Mouse (Mus musculus) liver, embryonic 11.5 days (tissue): Measurements from ENCODE around the gene Slc9a3r1. TPM values are rescaled to one million over a fixed set of nuclear protein-coding genes. Genes with fewer than 3 reads are reported as not detected.

Source experiments
- ATAC-seq: fragments of 200-750 bp; cut with Nextera tagmentation; replicated peaks from 2 replicates; pipeline ENCODE4 v1.8.0; 2017; ENCODE audit warnings: moderate number of reproducible peaks, mild to moderate bottlenecking, moderate TSS enrichment, moderate library complexity; ENCODE audit not compliant: low FRiP score
- DNase-seq: peaks from one replicate; pipeline ENCODE4 v3.0.0-alpha.2; 2017; ENCODE audit warnings: low spot score
- H3K27ac ChIP-seq: fragments of 300-500 bp; sonication (generic); 2 replicates; pipeline ENCODE4 v1.5.1; 2014; ENCODE audit warnings: mild to moderate bottlenecking, low read depth, low read length, control low read depth
- H3K27me3 ChIP-seq: fragments of 300-500 bp; sonication (generic); replicated peaks from 2 replicates; pipeline ENCODE4 v1.6.1; 2014; ENCODE audit warnings: low read length, mixed read lengths; ENCODE audit not compliant: control insufficient read depth, insufficient read depth
- H3K36me3 ChIP-seq: fragments of 300-500 bp; sonication (generic); 2 replicates; pipeline ENCODE4 v1.6.1; 2014; ENCODE audit warnings: mild to moderate bottlenecking, low read length, moderate library complexity, mixed read lengths; ENCODE audit not compliant: control insufficient read depth, insufficient read depth
- H3K4me1 ChIP-seq: fragments of 300-500 bp; sonication (generic); replicated peaks from 2 replicates; pipeline ENCODE4 v1.6.1; 2014; ENCODE audit warnings: low read length, mixed read lengths; ENCODE audit not compliant: control insufficient read depth, insufficient read depth
- H3K4me2 ChIP-seq: fragments of 300-500 bp; sonication (generic); 2 replicates; pipeline ENCODE4 v1.6.1; 2014; ENCODE audit warnings: mild to moderate bottlenecking, control low read depth, moderate library complexity
- H3K4me3 ChIP-seq: fragments of 300-500 bp; sonication (generic); 2 replicates; pipeline ENCODE4 v1.5.1; 2014; ENCODE audit warnings: low read depth, low read length, control low read depth
- H3K9ac ChIP-seq: fragments of 300-500 bp; sonication (generic); 2 replicates; pipeline ENCODE4 v1.6.1; 2014; ENCODE audit warnings: low read depth, low read length, control low read depth
- H3K9me3 ChIP-seq: fragments of 300-500 bp; sonication (generic); 2 replicates; pipeline ENCODE4 v1.6.1; 2016; ENCODE audit warnings: low read length, inconsistent platforms, mixed read lengths; ENCODE audit not compliant: control insufficient read depth
- WGBS: fragments of 180-500 bp; shearing (Covaris S2); extraction: QIAGEN DNeasy Blood & Tissue Kit; methylation state at CpG from one replicate; pipeline ENCODE4 v1.1.7; 2014; 5-methylcytosine and 5-hydroxymethylcytosine counted together
- polyA plus RNA-seq: library from polyadenylated mRNA; unstranded; fragments of >200 nt; fragmentation: Nextera tagmentation; extraction: Ambion mirVana; gene quantifications from 2 replicates; pipeline ENCODE4 v1.2.1, GENCODE M21; 2014

Slc9a3r1 gene
- polyA plus RNA-seq, 1 experiment from 2014 or later = 117 TPM

GRCm38 (mm10) chr11:115167631-115168249 lies 4.6 kb downstream of the Slc9a3r1 start:
- 75% methylated on average over 8 of the region's 8 CpGs for WGBS
- H3K27me3 ChIP-seq = no peaks in the 10 kb centered on the region
- no peaks in the 10 kb centered on the region for H3K9me3 ChIP-seq
- peaks cover 33% of the 10 kb centered on the region for H3K4me1 ChIP-seq
- DNase-seq (no peak), ATAC-seq (no peak)
- no peak overlapping the region for H3K9ac ChIP-seq
- no peak overlapping the region for H3K4me2 ChIP-seq
- H3K36me3 ChIP-seq = no peaks in the 10 kb centered on the region; the same call in 1 of the 2 replicates
- H3K27ac ChIP-seq = no peak overlapping the region
- H3K4me3 ChIP-seq = no peak overlapping the region

GRCm38 (mm10) chr11:115169430-115169829 lies 6.3 kb downstream of the Slc9a3r1 start:
- H3K4me3 ChIP-seq = no peak overlapping the region
- peaks cover 43% of the 10 kb centered on the region for H3K4me1 ChIP-seq
- ATAC-seq (no peak), DNase-seq (no peak)
- no peaks in the 10 kb centered on the region for H3K27me3 ChIP-seq
- 87% methylated on average over 4 of the region's 4 CpGs for WGBS
- H3K9me3 ChIP-seq = no peaks in the 10 kb centered on the region
- no peak overlapping the region for H3K9ac ChIP-seq
- no peaks in the 10 kb centered on the region; the same call in 1 of the 2 replicates for H3K36me3 ChIP-seq
- H3K4me2 ChIP-seq = no peak overlapping the region
- H3K27ac ChIP-seq = no peak overlapping the region

GRCm38 (mm10) chr11:115171125-115171524 lies 8.0 kb downstream of the Slc9a3r1 start:
- Histone ChIP-seq H3K36me3 (no peaks in the 10 kb centered on the region; the same call in 1 of the 2 replicates), H3K4me1 (peaks cover 46% of the 10 kb centered on the region), H3K27me3 (no peaks in the 10 kb centered on the region), H3K4me2 (no peak overlapping the region), H3K4me3 (no peak overlapping the region), H3K9me3 (no peaks in the 10 kb centered on the region), H3K27ac (no peak overlapping the region), H3K9ac (no peak overlapping the region)
- ATAC-seq (no peak), DNase-seq (no peak)
- WGBS = 69% methylated on average over 8 of the region's 8 CpGs

- no peak for DNase-seq
- H3K27me3 ChIP-seq = no peaks in the 10 kb centered on the region
- ATAC-seq = peak; percentile 45; the same call in 1 of the 2 replicates
- H3K4me1 ChIP-seq = peaks cover 54% of the 10 kb centered on the region
- H3K9me3 ChIP-seq = no peaks in the 10 kb centered on the region
- 34% methylated on average over 4 of the region's 4 CpGs for WGBS
- no peak overlapping the region for H3K9ac ChIP-seq
- H3K27ac ChIP-seq = 0 out of 2 replicates have a peak overlapping the region, but pooled peaks have one; percentile 3
- peak overlapping the region; percentile 45 for H3K4me2 ChIP-seq
- H3K36me3 ChIP-seq = no peaks in the 10 kb centered on the region; the same call in 1 of the 2 replicates
- H3K4me3 ChIP-seq = no peak overlapping the region
Measured at GRCm38 (mm10) chr11:115172825-115173287, 9.7 kb downstream of the Slc9a3r1 start.

- Histone ChIP-seq H3K9ac (no peak overlapping the region), H3K4me3 (peak overlapping the region; percentile 10; the same call in 1 of the 2 replicates), H3K36me3 (no peaks in the 10 kb centered on the region; the same call in 1 of the 2 replicates), H3K27ac (no peak overlapping the region), H3K4me1 (peaks cover 59% of the 10 kb centered on the region), H3K9me3 (no peaks in the 10 kb centered on the region), H3K4me2 (peak overlapping the region; percentile 45), H3K27me3 (no peaks in the 10 kb centered on the region)
- WGBS = 16% methylated on average over 16 of the region's 16 CpGs
- DNase-seq (no peak), ATAC-seq (no peak)
Measured at GRCm38 (mm10) chr11:115173549-115174339, 10.6 kb downstream of the Slc9a3r1 start.

GRCm38 (mm10) chr11:115176399-115177190 lies 13.5 kb downstream of the Slc9a3r1 start:
- Histone ChIP-seq H3K27ac (peak overlapping the region; percentile 49; the same call in 1 of the 2 replicates), H3K27me3 (no peaks in the 10 kb centered on the region), H3K4me2 (peak overlapping the region; percentile 46), H3K36me3 (peaks cover 7% of the 10 kb centered on the region; the same call in 1 of the 2 replicates), H3K9ac (no peak overlapping the region), H3K4me1 (peaks cover 57% of the 10 kb centered on the region), H3K4me3 (no peak overlapping the region), H3K9me3 (no peaks in the 10 kb centered on the region)
- 70% methylated on average over 24 of the region's 24 CpGs for WGBS
- DNase-seq (no peak), ATAC-seq (no peak)

GRCm38 (mm10) chr11:115177559-115178195 lies 14.5 kb downstream of the Slc9a3r1 start:
- ATAC-seq (peak; percentile 44), DNase-seq (no peak)
- no peaks in the 10 kb centered on the region for H3K9me3 ChIP-seq
- peaks cover 49% of the 10 kb centered on the region for H3K4me1 ChIP-seq
- 56% methylated on average over 10 of the region's 10 CpGs for WGBS
- peak overlapping the region; percentile 49; the same call in 1 of the 2 replicates for H3K27ac ChIP-seq
- no peak overlapping the region for H3K9ac ChIP-seq
- H3K36me3 ChIP-seq = peaks cover 9% of the 10 kb centered on the region; the same call in 1 of the 2 replicates
- 0 out of 2 replicates have a peak overlapping the region, but pooled peaks have one; percentile 10 for H3K4me3 ChIP-seq
- no peaks in the 10 kb centered on the region for H3K27me3 ChIP-seq
- H3K4me2 ChIP-seq = peak overlapping the region; percentile 46

- ATAC-seq (no peak), DNase-seq (no peak)
- Histone ChIP-seq H3K9ac (no peak overlapping the region), H3K27me3 (no peaks in the 10 kb centered on the region), H3K4me2 (no peak overlapping the region), H3K9me3 (no peaks in the 10 kb centered on the region), H3K4me3 (no peak overlapping the region), H3K4me1 (peaks cover 38% of the 10 kb centered on the region), H3K27ac (no peak overlapping the region), H3K36me3 (peaks cover 9% of the 10 kb centered on the region; the same call in 1 of the 2 replicates)
- WGBS = 70% methylated on average over 2 of the region's 2 CpGs
Measured at GRCm38 (mm10) chr11:115178766-115179165, 15.6 kb downstream of the Slc9a3r1 start.
